Mouse (Mus musculus): ENCODE results near the gene Slc35b3. TPM values are rescaled to one million over a fixed set of nuclear protein-coding genes. Genes with fewer than 3 reads are reported as not detected.

Gene Slc35b3
- total RNA-seq, 2 experiments from 2014 or later = 2.3 to 2.9 TPM

DNA sequence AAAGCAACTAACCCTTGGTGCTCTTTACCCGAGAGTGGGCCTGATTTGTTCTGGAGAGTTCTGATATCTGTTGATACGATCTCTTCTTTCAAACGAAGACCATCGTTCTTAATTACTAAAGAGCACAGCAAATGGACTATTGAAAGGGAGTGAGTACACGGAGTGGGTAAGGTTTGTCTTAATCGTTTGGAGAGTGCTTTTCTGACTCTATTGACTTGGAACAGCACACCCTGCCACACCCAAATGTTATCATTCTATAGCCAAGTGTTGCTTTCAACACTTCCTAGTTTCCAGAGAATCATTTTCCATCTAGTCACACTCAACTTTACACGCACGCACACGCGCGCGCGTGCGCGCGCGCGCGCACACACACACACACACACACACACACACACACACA, 19.4 kb downstream of the Slc35b3 start:
- no peak for DNase-seq (ENCODE audit: low spot score)

DNA sequence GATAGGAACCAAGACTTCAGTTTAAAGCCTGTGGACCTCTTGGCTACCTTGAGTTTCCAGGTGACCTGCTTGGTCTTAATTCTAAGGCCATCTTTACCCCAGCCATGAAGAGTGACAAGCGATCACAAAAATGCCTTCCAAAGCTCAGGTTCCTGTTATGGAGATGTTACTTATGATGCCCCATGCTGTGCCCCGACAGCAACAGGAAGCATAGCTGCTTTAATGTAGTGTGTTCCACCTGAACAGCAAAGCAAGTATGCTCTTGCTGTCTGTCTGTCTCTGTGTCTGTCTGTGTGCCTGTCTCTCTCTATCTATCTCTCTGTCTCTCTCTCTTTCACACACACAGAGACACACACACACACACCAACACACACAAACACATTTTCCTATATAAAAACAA, 22.2 kb downstream of the Slc35b3 start:
- no peak for DNase-seq (ENCODE audit: low spot score)

DNA sequence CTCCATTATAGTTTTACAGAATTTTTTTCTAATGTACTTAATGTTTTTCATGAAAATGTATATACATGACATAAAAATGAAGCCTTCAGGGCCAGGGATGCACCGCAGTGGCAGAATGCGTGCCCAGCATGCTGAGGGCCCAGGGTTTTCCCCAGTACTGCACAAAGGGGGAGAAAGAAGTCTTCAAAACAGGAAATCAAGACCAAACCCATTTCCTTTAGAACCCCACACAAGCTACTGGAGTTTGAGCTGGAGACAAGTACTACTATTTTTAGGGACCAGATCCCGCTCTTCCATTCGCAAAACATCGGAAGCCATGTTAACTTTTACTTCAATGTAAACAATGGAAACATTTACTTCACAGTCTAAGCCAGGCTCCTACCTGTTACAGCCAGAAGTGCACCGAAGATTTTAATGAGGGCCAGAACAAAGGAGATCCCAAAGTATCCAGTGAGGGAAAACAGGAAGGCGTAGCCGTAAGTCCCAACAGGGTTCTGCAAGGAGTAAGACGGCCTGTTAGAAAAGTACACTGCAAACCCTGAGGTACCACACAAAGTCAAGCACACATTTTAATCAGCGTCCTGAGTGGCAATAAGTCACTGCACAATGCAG, 23.7 kb downstream of the Slc35b3 start:
- no peak for DNase-seq (ENCODE audit: low spot score)

DNA sequence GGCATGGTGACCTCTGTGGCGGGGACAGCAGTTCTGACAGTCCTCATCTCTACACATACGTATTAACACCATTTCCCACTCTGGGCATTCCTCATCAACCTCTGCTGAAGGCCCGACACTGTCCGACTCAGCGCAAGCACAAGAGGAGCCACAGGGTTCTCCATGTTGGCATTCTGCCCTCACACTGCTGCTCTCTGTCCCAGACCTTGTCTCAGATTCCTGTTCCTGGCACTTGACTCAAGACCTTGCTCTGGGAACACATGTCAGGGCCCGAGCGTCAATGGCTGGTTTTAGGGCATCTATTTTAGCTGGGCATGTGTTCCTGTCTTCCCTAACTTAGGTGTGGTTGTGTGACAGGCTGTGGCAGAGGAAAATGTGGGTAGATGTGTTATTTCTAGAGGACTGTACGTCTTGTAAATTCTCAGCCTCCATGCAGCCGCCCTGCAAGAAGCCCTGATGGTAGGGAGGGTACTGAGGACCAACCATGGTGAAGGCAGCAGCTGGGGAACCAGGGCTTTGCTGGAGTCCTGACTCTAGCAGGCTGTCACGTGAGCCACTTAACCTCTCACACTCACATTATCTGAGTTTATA, 24.7 kb downstream of the Slc35b3 start:
- peak; percentile 81 for DNase-seq (ENCODE audit: low spot score)

DNA sequence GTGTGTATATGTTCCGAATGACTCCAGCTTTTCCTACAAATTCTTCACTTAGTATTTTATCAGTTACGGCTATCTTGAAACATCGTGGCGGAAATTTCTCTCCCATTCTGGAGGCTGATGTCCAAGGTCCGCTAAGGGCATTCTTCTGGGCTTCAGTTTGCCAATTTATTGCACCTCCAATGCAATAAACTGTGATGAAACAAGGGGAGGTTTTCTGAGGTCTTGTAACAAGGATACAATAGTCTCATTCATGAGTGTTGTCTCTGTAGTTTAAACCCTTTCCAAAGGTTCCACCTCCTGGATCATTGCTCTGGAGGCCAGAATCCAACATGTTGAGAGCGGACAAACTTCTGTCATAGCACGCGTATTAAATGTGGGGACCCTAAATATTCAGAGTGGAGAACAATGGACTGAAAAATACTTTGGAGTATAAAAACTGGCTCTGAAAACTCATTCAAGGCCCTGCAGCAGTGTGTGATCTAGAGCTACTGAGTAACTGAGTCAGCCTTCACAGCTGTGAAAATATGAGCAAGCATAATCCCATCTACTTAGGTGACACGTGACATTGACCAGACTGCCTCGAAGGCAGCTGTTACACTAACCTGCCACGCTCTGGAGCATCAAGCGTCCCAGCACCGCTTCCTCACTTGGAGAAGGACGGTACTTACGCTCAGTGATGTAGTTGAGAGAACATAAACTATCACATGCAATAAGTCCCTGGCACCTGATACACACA, 30.7 kb downstream of the Slc35b3 start:
- DNase-seq (ENCODE audit: low spot score) = no peak

DNA sequence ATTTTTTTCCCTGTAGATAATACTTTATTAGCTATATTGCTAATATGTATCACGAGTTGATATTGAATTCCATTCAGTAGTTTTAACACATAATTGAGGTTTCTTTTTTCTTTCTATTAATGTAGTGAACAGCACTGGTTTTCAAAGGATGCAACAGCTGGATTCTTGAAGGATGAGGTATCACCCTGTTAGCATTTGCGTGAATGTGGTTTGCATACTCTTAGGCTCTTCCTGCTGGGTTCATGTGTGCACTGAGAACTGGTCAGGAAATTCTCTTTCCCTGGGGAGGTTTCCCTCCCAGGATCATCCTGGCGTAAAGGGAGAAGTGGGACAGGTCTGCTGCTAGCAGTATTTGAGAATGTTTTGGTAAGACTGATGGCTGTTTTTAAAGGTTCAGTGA, 38.0 kb downstream of the Slc35b3 start:
- no peak for DNase-seq (ENCODE audit: low spot score)

DNA sequence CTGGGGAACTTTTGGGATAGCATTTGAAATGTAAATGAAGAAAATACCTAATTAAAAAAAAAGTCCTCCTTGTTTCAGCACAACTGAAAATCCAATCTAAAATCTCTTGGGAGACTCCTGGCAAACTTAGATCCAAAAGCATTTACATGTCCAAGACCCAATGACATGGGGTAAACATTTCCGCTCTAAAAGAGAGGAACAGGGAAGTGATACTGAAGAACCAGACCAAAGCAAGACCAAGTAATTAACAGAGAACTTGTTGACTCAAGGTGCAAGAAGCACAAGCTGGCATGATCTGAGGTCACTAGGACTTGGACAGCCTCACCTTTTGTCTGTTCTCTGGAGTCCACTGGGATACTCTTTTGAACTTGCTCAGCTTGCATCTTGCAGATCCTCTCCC, 39.4 kb downstream of the Slc35b3 start:
- no peak for DNase-seq (ENCODE audit: low spot score)

DNA sequence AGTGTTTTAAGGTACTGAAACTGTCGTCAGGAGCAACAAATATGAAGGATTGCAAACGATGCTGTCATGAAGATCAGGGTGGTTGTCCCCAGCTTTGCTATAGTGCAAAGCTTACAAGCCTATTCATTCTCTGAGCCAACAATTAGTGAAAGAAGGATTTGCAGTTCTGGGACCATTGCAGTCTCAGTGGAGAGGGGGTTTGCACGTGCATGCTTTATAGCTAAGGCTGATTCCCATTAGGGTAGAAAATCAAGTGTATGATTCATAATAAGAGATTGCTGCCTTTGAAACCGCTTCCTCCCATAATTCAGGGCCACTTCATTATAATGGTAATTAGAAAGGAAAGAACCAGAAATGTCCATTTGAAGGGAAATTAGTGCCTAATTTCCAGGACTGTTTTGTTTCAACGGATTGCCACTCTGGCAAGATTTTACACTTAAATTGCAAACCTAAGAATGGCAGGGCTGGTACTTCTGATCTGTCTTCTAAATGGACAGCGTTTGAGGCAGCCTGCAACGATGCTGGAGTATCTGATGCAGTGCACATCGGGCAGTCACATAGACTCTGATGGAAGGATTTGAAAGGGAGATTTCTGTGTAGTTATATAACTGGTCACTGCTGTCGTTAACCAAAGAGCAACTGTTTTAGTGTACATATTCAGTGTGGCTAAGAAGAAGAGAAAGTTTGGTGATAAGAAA, 42.3 kb downstream of the Slc35b3 start:
- no peak for DNase-seq (ENCODE audit: low spot score)

DNA sequence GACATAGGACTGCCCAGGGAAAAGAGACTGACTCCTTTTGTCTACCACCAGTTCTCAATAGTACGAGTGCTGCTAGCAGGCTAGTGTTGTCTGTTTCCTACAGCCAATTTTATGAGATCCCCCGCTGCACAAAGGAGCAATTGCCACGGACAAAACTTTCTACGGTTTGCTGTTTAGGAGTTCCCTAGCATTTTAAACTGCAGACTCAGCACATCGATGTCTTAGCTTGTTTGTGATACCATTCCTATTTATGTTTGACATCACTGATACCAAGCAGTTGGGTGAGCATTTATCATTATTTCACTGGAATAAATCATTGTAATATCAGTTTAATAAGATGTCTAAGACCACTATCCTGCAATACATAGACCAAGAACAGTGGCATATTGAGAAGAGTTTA, 43.1 kb downstream of the Slc35b3 start:
- no peak for DNase-seq (ENCODE audit: low spot score)

DNA sequence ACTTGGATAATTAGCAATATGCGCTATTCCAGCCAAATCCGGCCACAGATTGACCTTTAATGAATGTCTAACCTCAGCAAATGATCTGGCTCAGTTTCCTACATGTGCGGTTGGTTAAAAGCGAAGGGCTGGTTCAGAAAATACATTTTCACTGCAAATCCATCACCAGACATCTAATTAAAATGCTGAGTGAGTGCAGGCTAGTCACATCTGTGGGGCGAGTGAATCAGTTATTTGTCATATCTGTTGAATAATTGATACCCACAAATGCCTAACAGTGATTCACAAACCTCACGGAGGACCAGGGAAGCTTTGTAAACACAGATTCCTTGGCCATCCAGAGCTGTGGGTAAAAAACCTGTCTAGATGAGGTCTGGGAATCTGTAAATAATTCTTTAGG, 45.9 kb downstream of the Slc35b3 start:
- no peak for DNase-seq (ENCODE audit: low spot score)

DNA sequence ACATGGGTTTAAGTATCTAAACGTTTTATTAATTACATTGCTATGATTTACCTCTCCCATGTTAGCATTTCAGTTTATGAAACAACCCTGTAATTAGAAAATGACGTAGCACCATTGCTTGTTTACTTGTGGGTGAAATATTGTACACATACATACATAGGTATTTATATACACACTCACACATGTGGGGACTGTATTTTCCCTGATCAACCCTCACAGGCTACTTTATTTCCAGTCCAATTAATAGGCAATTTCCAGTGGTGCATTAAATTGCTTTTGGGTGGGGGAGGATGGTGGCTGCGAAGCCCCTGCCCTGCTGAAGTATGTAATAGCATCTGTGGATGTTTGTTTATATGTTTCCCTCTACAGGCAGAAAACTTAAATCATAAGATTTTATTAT, 68.3 kb downstream of the Slc35b3 start:
- DNase-seq (ENCODE audit: low spot score) = no peak

All from gastrocnemius, adult 18-20 months (tissue).